Mouse (Mus musculus): ENCODE data around the gene Zfp286.

Zfp286 gene

GRCm38 (mm10) chr11:62788935-62789616 lies at the start of gene Zfp286:
TSS of gene Zfp286 (minus strand) at chr11:62789462.
- DNase-seq = peak; percentile 88 to 91

DNA sequence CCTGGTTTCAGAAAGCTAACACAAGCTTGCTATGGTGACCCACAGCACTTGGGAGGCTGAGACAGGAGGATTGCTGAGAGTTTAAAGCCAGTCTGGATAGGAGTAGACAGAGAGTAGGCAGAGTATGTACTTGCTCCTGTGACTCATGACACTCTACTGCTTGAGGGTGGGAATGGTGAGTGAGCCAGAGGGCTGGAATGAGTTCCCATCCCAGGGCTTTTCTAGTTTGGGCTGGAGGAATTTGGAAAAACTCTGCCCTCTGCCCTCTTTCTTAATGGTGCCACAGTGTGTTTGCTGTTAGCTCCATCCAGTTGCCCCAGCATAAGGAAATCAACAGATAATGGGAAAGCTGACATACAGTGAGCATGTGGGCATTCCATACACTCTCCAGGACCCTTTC lies 42.6 kb upstream of the Zfp286 start:
- DNase-seq = no peak

GRCm38 (mm10) chr11:62830387-62830786 lies 41.1 kb upstream of the Zfp286 start:
- no peak for DNase-seq

DNA sequence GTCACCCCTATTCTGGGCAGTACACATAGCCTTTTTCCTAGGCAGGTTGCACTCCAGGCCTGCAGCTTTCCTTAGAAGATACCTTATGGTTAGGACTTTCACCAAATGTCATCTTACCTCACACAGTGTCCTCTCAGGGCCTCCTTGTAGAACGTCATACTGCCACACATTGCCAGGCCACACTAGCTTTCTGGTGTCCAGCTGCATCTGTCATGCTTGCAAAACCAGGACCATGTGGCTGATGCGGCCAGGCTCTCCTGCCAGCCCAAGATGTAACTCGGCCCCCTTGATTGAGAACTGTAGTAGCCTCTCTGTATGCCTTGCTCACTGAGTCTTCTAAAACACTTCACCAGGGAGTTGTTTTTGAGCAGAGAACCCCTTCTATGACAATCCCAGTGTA lies 38.6 kb upstream of the Zfp286 start:
- DNase-seq = no peak

GRCm38 (mm10) chr11:62827135-62827534 lies 37.9 kb upstream of the Zfp286 start:
- DNase-seq = no peak

DNA sequence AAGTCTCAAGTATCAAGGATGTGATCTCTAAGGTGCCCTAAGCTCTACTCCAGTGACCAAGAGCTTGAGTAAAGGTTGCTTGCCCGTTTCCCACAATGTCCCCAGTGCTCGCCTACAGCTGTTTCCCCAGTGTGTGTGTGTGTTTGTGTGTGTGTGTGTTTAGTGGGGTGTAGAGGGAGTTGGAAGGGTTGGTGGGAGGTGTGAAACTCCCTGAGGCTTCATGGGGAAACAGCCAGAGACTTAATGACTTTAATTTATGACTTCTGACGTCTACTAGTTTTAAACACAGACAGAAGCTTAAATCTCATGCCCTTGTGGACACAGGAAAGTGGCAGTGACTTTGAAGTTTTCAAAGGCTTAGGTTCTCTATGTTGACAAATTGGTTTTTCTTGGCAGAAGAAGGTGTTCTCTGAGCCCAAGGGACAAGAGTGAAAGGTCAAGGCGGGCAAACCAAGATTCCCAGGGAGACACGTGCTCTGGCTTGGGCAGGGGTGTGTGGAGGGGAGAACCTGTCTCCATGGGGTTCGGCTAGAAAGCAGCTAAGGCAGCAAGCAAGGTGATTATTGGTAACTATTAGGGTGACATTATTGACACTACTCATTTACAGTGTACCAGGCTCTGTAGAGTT lies 37.0 kb upstream of the Zfp286 start:
- no peak for DNase-seq

DNA sequence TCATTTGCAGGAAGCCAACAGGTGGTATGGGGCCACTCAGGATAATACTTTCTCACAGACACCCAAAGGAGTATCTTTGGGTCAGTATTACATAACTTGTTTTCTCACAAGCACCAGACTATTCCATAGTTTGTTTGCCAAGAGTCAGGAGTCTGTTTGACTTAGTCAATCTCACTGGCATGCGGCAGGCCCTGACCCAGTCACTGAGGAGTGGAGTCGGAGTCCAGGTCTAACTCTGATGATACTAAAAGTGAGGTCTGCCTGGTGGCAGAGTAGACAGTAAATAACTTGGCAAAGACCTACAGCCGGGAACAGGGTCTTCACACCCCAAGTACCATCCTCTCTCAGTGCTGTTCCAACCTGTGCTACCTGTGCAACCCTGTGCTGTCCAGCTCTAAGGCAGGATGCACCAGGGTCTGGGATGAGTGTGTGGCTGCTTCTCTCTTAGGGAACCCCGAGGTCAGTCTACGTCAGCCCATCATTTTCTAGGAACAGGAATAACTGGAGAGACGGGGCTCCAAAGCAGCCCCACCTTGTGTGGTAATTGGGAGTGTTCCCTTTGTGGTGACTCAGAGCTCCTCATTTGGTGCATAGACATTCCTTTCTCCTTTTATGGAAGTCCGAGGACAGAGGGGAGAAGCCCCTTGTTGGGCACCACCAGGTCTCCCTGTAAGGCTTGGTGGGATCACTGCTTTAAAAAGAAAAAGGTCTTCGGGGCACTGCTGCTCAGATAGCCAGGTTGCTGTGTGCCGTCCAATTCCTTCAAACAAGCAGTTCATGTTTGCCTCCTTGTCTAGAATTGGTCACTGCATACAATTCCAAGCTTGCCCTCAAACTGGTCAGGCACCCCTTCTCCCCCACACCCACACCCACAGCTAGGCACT lies 36.2 kb upstream of the Zfp286 start:
- no peak for DNase-seq

GRCm38 (mm10) chr11:62824211-62824610 lies 34.9 kb upstream of the Zfp286 start:
- DNase-seq = peak in 1 of 2 experiments; percentile 16

- DNase-seq = peak; percentile 59 to 60
Measured at GRCm38 (mm10) chr11:62821893-62822292, 32.6 kb upstream of the Zfp286 start.

DNA sequence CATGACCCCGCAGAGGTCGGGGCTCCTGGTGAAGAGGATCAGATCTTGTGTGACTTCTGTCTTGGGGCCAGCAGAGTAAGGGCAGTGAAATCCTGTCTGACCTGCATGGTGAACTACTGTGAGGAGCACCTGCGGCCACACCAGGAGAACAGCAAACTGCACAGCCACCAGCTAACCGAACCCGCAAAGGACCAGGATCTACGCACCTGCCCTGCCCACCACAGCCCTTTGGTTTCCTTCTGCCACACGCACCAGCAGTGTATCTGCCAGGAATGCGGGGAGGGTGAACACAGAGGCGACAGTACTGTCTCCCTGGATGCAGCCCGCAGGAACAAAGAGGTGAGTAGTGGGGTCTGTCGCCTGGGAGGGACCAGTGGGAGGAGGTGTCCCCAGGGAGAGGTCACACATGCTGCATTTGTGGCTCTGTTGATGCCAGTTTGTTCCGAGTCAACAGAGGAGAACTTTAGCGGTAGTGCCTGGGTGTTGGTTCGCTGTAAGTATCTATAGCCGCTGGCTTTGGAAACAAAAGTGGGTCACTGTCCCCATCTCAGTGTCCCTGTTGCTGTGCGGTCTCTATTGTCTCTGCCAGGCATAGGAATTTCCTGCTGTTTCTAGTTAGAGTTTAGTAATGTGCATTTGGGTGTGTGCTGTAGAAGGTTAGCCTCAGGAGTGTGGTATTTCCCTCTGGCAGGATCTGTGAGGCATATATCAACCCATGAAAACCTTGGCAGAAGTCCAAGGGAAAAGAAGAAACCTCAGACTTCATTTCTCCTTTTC lies 31.6 kb upstream of the Zfp286 start:
- DNase-seq = peak; percentile 45 to 49

DNA sequence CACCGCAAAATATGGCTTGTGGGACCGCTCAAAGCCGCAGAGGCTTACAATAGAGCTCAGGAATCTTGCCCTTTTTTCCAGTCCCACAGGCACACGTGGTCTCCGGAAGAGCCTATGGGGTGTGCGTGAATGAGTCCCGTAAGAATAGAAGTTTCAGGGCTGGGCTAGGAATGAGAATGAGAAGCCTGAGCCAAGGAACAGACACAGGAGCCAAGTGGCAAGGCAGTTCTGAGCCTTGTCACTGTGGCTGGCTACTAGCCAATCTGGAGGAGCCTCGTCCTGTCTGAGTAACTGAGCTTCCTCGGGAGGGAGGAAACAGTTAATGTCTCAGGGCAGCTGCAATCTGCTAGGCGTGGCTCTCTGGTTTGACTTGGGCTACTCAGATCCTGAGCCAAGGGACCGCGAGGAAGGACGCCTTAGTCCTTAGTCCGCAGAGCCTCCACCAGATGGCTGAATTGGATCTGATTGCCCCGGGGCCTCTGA lies 30.8 kb upstream of the Zfp286 start, which contains the start of gene Trim16:
Gene Trim16, plus strand, starts transcription at position 173 of the 483 bp plus-strand sequence.
- peak; percentile 86 to 91 for DNase-seq

GRCm38 (mm10) chr11:62819059-62819686 lies 29.9 kb upstream of the Zfp286 start:
- DNase-seq = no peak

DNA sequence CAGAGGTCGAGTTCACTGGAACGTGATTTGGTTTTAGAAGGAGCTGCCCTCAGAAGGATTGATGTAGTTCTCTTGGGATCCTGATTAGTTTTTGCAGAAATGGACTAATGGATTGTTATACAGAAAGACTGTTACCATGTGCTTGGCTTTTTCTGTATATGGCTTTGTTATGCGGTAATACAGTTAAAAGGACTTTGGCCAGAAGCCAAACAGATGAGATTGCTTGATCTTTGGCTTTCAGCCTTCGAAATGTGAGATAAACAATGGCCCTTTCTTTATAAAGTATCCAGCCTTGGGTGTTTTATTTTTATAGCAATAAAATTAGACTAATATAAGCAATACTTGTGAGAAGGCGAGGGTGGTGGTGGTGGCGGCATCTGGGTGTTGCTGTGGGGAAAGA lies 27.3 kb upstream of the Zfp286 start:
- no peak for DNase-seq

- DNase-seq = no peak
Measured at GRCm38 (mm10) chr11:62815438-62815837, 26.2 kb upstream of the Zfp286 start.

- DNase-seq = peak; percentile 14 to 28
Measured at GRCm38 (mm10) chr11:62814625-62815024, 25.4 kb upstream of the Zfp286 start.

DNA sequence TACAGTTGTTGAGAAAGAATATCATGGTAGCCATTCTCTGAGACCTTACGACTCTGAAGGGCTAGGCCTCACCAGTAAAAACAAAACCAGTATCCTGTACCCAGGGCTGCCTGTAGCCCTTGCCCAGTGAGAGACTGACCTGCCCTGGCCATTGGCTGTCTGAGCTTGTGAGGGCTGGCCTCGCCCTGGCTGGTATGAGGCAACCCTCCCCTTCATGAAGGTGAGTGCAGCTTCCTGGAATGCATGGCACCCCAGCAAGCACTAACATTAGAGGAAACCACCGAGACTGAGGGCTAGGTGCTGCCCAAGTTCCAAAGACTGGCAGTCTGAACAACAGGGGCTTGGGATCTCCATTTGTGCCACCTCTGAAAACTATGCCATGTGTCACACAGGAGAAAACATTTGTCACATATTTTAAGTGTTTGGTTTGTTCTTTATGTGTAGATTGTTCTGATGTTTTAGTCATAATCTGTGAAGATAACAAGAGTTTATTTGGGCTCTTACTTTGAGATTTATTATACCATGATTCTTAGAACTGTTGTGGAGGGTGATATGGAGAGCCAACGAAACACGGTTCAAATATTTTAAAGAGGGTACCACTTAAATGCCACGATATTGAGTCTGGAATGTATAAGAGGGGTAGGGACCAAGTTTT lies 24.8 kb upstream of the Zfp286 start:
- peak; percentile 62 to 85 for DNase-seq

- no peak for DNase-seq
Measured at GRCm38 (mm10) chr11:62813497-62813896, 24.2 kb upstream of the Zfp286 start.

DNA sequence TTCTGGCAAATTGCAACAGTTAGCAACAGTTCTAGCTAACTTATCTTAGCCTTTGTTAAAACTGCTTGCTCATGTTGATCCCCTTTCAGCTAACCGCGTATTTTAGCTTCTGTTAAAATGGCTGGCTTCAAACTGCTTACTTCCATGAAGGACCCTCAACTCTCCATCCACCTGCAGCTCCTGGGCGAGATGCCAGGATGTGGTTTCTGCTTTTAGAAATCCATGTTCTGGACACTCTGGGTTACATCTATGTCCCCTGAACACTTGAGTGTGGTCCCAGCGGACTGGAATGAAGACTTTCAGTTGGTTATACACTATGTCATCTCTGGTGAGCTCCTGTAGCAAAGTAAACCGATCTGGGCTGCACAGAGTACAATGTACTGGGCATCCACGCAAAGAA lies 23.0 kb upstream of the Zfp286 start:
- DNase-seq = no peak

- peak in 1 of 2 experiments; percentile 43 for DNase-seq
Measured at GRCm38 (mm10) chr11:62809201-62809600, 19.9 kb upstream of the Zfp286 start.

DNA sequence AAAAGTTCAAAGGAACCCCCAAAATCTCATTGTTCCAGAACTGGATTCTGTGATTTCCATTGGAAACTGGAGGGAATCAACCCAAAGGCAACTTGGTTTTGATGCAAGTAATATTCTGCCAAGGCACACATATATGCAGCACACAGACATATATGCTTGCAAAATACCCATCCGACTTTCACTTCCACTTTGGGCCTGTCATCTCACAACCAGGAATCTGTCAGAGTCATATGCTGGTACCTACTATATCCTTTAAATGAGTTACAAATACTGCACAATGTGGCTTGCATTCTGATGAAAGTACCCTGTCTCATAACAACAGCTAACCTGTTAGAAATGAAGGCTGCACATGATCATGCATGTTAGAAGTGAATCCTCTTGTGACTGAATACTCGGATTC lies 18.7 kb upstream of the Zfp286 start:
- no peak for DNase-seq

GRCm38 (mm10) chr11:62804119-62804518 lies 14.9 kb upstream of the Zfp286 start:
- DNase-seq = no peak

- no peak for DNase-seq
Measured at GRCm38 (mm10) chr11:62789617-62789936, 315 bp upstream of the Zfp286 start.
